Mouse (Mus musculus) CD4-positive, CD25-positive, alpha-beta regulatory T cell, adult 4 months (primary cell): ENCODE results near the gene Gm17416. TPM values are rescaled to one million over a fixed set of nuclear protein-coding genes. Genes with fewer than 3 reads are reported as not detected.

Experiments used
- ATAC-seq: one replicate; pipeline ENCODE4 v1.8.0; 2017
- polyA plus RNA-seq, 2 experiments: library from polyadenylated mRNA; unstranded; fragments of 100-300 nt; shearing (Covaris generic); gene quantifications; one replicate each; pipeline ENCODE4 v1.2.1; 2017

The Gm17416 gene
- not detected for polyA plus RNA-seq

DNA sequence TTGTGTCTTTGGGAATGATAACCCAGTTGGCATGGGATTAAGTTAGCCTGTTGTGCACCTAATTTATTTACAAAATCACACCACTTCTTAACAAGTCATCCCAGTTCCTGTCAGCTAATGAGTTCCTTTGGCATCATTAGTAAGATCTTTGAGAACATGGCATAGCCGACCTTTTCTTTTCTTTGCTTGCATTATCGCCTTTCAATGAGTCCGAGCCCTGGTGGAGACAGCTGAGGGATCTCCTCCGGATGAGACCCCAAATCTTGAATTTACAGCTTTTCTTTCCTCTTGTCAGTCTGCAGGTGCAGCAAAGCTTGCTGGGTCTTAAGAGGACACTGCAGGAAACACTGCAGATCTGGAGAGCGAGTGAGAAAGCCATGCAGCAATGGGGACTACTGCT, at the start of gene Gm17416:
Gene Gm17416, plus strand, starts transcription at position 301 of the 400 bp plus-strand sequence.
- ATAC-seq, result no peak

DNA sequence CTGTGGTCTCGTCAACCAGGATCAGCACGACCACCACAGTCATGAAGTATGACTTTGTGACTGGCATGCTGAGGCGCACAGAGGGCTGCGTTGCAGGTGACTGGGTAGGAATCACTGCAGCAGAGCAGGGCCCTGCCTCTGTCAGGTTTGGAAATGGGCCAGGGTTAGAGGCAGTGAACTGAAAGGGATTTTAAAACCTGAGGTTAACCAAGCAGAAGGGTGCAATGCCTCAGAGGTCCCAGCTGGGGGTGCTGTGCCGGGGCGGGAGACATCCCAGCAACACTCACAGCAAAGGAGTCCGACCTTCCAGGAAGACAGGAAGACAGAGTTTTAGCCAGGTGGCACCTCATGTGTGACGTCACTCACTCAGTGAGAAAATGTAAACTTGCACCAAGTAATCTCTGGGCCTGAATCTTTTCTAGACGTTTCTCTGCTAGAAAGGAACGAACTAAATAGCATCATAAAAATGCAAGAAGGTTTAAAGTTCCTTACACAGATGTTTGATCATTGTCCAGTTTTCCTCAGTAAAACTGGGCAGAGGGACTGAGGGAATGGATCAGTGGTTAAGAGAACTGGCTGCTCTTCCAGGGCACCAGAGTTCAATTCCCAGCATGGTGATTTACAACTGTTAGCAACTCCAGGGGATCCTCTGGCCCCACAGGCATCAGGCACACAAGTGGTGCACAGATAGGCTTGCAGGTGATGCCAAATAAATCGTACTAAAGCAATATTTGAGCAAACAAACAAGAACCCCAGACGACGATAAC, 29.0 kb upstream of the Gm17416 start, which contains the start of gene Defb29:
Gene Defb29, minus strand, starts transcription at position 155 of the 767 bp plus-strand sequence.
- ATAC-seq, result no peak

DNA sequence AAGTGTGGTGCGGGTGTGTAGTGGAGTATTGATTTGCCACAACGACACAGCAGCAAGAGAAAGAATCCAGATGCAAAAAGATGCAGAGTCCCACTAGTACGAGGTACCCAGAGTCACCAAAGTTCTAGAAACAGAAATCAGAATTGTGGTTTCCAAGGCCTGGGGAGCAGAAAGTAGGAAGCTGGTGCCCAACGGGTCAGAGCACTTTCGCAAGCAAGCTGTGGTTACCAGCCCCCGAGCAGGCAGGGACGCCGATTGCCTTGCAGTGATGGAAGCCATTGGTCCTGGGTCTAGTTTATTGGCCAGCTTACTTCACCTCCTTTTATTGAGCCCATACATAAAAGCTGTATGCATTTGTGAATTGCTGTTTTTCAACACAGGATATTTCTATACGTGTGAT, 27.2 kb upstream of the Gm17416 start:
- no peak for ATAC-seq

DNA sequence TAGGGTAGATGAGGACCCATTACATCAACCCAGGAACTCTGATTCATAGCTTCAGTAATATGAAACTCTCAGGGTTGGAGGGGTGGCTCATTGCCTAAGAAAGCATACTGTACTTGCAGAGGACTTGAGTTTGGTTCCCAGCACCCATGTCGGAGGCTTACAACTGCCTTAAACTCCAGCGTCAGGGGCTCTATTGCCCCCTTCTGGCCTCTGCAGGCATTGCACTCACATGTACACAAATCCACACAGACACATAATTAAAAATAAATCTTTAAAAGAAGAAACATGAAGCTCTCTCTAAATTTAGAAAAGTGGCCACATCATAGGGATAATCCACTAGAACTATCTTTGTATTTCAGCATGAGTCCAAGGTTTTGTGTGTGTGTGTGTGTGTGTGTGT, 26.2 kb upstream of the Gm17416 start:
- no peak for ATAC-seq

DNA sequence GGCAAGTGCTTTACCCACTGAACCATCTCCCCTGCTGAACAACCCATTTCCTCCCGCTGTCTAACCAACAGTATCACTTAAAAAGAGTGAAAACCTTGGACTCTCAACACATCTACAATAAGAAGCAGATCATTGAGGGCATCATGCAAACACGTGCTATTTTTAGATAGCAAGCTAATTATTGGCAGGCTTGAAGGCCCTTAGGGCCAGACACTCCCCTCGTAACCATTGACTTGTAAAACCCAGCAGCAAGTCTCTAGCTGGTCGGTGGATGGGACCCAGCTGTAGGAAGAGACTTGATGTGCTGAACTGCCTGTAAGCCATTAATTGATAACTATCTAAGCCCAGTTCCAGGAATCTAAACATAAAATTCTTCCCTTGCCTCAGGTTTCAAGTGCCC, 25.7 kb upstream of the Gm17416 start:
- no peak for ATAC-seq

DNA sequence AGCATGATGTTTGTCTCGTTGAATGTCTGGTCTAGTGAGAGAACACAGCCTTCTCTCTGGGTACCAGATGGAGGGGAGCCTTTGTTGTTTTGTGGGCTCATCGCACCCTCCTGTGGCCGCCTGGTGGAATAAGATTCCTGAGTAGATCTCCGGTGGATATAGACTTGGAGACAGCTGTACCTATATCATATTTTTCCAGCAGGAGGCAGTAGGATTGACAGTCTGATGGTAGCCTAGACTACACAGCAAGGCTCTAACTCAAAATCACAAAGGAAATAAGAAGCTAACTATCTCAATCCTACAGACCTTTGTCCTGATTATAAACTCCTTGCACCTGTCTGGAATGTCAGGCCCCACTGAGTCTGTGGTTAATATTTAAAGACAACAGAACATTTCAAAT, 24.4 kb upstream of the Gm17416 start:
- no peak for ATAC-seq

DNA sequence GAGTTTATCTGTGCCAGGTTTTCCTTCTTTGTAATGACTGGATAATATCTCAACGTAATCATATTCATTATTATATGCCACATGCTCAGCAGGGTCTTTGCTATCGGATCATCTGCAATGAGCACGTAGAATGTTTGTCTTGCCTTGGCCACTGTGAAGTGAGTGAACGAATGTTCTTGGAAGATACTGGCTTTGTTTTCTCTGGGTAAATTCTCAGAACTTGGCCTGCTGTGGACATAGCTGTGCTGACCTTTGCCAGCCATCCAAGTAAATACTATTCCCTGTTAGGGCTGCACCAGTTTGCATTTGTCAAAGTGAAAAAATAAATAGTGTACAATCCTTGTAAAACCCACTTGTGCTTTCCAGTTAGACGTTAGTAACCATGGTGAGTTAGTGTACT, 21.0 kb upstream of the Gm17416 start:
- ATAC-seq, result no peak

DNA sequence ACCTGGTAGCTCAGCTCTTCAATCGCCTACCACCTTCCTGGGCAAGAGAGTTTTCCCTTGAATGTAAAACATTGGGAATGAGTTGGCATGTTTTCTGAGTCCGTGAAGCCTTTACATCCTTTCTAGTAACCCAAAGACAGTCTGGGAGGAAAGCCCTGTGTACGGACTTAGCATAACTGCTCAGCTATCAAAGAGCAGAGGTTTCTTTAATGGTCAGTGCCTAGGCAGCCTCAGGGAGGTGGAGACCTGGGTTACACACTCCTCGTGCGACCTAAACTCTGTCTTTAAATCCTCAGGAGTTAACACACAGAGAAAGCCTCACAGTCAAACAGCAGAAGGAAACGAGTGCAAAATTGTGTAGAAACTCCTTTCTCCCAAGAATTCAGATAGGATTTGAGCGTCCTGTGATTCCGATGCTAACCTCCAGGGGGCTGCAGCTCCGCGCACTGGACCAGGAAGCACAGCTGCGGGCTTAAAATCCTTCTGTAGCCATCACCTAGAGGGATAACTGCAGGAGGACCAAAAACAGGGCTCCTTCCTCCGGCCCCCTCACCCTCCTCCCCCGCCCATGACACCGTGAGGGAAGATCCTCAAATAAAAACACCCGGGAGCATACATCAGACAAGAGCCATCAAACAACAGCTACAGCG, 15.2 kb upstream of the Gm17416 start:
- no peak for ATAC-seq

DNA sequence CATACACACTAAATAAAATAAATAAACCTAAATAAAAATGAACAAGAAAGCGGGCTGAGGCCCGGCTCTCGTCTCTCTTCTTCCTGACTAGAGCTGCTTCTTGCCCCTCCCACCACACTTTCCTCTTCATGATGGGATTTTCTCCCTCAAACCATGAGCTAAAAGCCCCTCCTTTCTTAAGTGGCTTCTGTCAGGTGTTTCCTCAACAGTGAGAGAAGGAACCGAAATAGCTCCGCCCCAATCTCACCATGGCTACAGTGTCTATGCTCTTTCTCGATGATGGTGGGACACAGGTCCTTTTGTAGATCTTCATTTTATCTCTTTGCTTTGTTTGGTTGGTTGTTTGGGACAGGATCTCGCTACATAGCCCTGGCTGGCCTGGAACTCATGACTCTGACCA, 12.5 kb upstream of the Gm17416 start:
- no peak for ATAC-seq

DNA sequence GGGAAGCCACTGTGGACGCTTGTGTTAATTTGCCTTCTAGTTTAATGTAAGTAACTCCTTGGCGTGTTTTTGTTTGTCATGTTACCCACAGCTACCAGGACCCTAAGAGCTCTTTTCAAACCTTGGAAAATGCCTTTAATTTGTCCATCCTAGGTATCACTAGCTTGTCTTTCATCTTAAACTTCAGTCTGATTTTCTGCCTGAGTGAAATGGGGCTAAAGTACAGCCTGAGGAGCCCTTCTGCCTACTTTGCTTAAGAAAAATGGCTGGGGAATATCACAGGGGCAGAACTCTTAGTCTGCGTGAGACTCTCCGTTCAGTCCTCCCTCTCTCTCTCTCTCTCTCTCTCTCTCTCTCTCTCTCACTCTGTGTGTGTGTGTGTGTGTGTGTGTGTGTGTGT, 743 bp downstream of the Gm17416 start:
- no peak for ATAC-seq

DNA sequence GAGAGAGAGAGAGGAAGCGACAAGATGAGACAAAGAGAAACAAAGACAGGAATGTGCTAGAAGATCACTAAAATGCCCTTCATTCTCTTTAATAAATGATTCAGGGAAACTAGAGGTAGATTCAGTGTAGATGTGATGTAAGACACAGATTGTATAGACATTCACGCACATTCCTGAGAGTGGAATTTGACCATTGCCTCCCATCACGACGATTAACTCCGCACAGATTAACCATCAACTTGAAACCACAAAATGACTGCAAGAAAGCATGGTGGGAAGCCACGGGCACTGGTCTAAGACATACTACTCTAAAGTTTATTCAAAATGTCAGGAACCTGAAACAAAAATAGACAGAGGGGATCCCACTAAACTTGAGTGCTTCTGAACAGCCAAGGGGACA, 1.2 kb downstream of the Gm17416 start:
- no peak for ATAC-seq

DNA sequence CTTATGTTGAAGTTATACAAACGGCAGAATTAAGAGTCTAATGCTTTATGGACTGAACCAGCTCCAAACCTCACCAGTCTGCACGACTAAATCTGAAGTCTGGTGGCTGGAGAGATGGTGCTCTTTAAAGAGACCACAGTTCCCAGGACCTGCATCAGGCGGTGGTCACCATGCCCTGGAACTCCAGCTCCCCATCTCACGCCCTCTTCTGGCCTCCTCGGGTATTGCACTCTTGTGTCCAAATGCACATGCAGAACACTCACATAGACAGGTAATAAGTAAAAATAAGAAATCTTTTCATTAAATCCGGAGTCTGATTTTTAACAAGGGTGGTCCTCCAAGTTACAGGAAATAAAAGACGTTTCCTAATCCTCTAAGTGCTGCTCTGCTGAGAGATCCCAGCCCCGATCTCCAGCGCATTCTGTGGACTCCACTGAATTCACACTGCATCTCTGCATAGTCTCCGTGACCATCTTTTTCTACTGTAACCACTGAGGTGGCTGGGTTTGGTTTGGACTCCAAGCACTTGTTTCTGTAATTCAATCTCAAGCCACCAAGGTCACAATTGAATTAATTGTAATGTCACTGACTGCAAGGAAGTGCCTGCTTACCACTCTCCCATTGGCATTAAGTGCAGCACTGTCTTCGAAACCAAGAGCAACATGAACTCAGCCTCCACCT, 3.1 kb downstream of the Gm17416 start, which contains the start of gene Defb21:
Gene Defb21, plus strand, starts transcription at position 631 of the 681 bp plus-strand sequence.
- ATAC-seq, result no peak

DNA sequence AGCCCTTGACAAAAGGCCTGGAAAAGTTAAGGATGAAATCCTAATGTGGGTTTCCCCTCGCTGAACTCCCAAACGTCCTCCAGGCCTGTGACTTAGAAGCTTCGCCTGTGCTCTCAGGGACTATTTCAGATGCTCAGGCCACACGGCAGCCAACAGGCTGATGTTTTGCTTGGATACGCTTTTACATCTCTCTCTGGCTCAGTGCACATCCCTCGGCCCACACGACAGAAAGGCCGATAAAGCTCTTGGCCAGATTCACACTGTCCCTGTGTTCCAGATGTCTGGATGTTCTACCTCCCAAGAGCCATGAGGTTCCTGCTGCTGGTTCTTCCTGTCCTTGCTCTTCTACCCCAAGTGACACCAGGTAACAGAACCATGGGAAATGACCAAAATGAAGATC, 4.3 kb downstream of the Gm17416 start:
- no peak for ATAC-seq

DNA sequence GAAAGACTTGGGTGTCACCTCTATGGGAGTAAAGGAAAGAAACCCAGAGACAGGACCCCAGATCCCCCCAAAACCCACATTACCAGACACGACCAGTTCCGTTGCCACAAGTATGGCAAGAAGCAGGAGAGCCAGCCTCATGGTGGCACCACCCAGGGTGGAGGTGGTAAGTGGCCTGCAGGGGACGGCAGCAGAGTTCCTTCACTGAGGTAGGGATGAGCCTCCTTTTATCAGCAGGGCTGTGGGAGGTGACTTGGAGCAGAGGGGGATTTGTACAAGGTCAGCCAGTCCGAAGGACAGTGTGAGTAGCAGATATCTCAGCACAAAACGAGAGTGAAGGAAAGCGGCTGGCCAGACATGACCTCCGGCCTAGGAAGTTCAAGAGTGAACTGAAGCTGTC, 11.0 kb downstream of the Gm17416 start, which contains the start of gene Defb19:
Gene Defb19, minus strand, starts transcription at position 206 of the 400 bp plus-strand sequence.
- no peak for ATAC-seq

DNA sequence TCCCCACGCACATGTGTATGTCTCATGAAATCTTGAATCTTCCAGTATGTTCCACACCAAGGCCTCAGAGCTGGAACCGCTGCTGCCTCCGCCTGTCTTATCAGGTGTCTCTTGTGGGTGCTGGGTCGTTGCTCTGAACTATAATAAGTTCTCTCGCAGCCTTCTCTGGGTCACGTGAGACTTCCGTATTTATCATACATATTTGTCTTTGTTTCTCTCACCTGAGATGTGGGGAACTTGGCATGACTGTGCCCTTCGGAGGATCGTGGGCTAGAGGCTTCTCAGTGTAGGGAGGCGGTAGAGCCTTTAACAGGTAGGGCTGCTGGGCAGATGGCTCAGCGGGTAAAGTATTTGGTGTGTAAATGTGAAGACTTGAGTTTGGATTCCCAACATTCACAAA, 11.5 kb downstream of the Gm17416 start:
- no peak for ATAC-seq

DNA sequence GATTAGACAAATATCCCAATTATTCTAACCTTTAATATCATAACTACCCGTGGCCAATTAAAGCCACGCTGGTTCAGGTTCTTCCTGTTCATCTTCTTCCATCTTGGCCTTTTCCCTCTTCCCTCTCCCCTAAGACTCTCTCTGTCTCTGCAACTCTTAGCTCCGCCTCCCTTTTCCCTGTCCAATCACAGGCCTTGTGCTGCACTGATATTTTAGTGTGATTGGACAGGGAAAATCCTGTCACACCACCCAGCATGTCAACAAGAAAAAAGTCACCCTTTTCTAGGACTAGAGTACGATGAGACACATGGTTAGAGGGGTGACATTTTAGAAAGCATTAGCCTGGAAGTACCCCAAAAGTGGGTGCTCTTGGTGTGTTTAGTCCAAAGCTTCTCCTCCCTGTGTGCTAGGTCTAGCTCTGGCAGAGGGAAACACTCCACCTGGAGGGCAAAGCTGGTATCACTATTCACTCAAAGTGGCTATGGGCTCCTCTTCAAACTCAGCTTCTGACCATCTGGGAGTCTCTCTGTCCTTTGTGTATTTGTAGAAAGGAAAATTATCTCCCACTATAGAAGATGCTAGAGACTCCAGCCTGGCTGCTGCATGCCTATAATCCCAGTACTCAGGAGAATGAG, 17.9 kb downstream of the Gm17416 start:
- ATAC-seq, result no peak

DNA sequence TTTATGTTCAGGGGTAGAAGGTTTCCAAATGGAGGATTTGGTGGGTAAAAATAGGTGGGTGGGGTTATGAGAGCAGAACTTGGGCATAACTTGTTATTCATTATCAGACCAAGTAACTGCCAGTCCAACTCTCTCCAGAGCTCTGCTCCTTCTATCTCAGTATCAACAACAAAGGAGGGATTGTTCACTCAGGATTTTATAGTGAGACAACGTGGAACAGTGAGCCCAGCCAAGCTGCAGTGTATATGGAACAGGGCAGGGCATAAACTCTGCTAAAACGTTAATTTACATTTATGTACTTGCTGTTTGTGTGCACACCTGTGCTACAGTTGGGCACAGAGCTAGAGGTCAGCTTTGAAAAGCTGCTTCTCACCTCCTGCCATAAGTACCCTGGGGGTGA, 19.3 kb downstream of the Gm17416 start:
- no peak for ATAC-seq

DNA sequence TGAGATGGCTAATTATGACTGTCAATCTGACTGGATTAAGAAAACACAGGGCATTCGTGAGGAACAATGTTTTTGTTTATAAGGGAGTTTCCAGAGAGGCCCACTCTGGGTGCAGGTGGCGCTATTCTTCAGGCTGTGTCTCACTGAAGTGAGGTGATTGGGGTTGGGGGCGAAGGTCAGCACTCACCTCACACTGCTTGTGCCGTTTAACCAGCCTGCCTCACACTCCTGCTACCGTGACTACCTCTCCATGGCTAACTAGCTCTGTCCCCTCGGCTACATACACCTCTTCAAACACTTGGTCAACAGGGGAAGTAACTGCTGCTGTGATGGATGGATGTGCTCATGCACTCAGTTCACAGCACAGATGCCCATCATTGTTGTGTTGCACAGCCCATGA, 19.9 kb downstream of the Gm17416 start:
- no peak for ATAC-seq

DNA sequence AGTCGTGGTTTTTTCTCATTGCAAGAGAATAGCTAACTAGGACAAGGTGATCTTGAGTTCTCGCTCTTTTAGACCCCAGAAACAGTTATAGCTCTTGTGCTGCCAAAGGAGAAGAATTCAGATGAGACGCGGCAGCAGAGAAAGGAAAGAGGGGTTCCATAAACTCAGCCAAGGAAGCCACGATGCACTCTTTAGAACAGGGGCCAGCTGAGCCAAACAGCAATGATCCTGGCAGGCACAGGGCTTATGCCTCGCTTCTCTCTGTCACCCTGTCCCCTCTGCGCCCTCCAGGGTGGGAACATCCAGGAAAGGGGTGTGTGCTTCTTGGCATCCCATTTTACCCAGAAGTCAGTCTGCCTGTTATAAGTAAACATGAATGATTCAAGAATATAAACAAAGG, 30.2 kb downstream of the Gm17416 start, which contains the start of gene Defb45:
Gene Defb45, minus strand, starts transcription at position 101 of the 400 bp plus-strand sequence.
- no peak for ATAC-seq

DNA sequence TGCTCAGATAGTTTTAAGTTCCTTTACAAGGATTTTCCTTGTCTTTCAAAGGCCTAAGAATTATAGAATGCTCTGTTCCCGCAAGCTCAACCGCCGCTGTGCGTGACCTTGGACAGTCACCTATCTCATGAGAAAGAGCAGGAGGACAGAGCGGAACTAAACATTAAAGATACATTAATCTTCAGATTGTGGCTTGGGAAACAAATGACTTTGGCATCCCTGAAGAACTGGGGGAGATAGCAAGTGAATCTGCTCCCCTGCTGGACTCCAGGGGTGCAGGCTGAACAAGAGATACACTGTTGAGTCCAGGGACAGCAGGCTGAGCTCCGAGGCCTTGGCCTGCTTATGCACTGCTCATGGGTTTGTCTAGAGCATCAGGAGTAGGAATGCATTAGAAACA, 30.9 kb downstream of the Gm17416 start:
- ATAC-seq, result no peak

DNA sequence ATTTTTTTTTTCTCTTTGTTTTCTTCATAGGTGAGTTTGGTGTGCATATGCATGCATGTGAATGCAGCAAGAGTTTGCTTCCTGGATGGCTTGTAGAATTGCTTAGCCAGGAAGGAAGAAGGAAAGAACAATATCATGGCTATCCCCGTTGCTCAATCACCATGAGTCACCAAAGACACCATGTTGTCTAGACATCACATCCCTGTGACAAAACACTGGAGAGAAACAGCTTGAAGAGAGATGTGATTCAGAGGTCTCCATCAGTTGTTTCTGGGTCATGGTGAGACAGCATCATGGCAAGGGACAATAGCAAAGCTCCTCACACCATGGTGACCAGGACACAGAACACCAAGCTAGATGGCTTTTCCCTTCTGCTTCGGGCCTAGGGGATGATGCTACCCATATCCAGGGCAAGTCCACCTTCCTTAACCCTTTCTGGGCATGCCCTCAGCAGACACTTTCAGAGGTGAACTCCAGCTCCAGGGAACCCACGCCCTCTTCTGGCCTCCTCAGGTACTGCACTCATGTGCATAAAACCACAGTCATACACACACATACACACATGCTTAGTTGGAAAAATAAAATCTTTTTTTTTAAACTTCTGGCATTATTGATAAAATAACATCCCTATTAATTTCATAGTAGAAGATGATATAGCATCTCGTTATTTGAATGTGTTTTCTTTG, 32.3 kb downstream of the Gm17416 start:
- no peak for ATAC-seq

DNA sequence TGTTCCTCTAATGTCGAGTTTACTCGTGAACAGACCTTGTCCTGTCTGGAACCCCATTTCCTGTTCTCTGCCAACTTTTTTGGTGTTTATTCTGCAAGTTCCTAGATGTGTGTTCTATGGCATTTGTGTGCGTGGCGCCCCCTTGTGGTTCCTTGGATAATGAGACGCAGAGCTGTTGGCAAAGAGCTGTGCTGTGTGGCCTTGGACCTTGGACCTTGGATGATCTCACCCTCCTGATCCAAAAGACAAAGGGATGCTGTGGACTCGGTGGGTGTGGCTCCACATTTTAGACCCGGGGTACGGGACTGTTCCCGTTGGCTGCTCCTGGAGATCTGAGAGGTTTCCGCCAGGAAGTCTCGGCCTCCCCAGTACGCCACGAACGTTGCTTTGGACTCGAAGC, 34.9 kb downstream of the Gm17416 start, which contains the start of gene Defb36:
Gene Defb36, plus strand, starts transcription at position 271 of the 400 bp plus-strand sequence.
- ATAC-seq, result no peak
